ENCODE assay signal across 8 mouse cellular contexts in the genomic region with DNA sequence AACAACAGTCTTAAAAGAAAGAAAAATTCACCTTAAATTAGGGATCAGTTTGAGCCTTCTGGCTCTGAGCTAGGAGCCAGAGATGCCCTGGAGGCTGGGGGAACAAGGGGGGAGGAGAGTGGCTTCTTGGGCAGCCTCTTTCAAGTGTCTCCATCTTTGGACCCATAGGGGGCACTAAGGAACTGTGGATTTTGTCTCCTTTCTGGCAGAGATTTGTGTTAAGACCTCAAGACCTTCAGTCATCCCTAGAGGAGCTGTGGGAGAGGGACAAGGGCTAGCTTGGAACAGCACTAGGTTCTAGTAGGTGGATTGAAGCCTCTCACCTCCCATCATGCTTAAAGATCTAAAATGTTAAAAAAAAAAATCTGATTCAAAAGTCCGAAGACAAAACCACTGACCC.
DNase-seq lines count a peak whose midpoint lies in the region; ATAC-seq and TF ChIP-seq lines count a peak whose summit lies in the region.

No protein-coding gene starts in this region.

- H3K4me1 ChIP-seq in ES-E14 (ENCODE audit: control insufficient read depth in 2 of 2, insufficient read depth in 2 of 2, low read length in 2 of 2, poor library complexity in 1 of 2) = peaks cover 0 to 11% of the 10 kb centered on the region in 2 experiments; a peak in 2 of 4 replicates
- H3K4me1 ChIP-seq in kidney, adult 2 months (ENCODE audit: control insufficient read depth, insufficient read depth, low read length) = no peaks in the 10 kb centered on the region
- H3K4me1 ChIP-seq in liver, embryonic 12.5 days = 0 out of 2 replicates have a peak, but pooled peaks cover 16% of the 10 kb centered on the region
- peaks cover 17% of the 10 kb centered on the region for H3K4me1 ChIP-seq in neural tube, embryonic 14.5 days (ENCODE audit: control insufficient read depth, insufficient read depth, low read length)

- no peak for TF ChIP-seq POLR2A in kidney, adult 2 months (IDR thresholded peaks at IDR 0.05; ENCODE audit: low read depth, low read length)

- no peaks in the 10 kb centered on the region for H3K36me3 ChIP-seq in ES-E14 (ENCODE audit: control insufficient read depth, insufficient read depth, low read length, poor library complexity, severe bottlenecking)
- H3K36me3 ChIP-seq in kidney, adult 2 months (ENCODE audit: control insufficient read depth, insufficient read depth, low read length) = no peaks in the 10 kb centered on the region
- H3K36me3 ChIP-seq in liver, embryonic 12.5 days = no peaks in the 10 kb centered on the region
- H3K36me3 ChIP-seq in neural tube, embryonic 14.5 days (ENCODE audit: control insufficient read depth, insufficient read depth, low read length) = no peaks in the 10 kb centered on the region

- no peaks in the 10 kb centered on the region for H3K9me3 ChIP-seq in ES-E14 (ENCODE audit: control insufficient read depth, insufficient read depth, low read depth, low read length)
- no peaks in the 10 kb centered on the region for H3K9me3 ChIP-seq in liver, embryonic 12.5 days (replicated peaks)
- no peaks in the 10 kb centered on the region for H3K9me3 ChIP-seq in neural tube, embryonic 14.5 days (ENCODE audit: control insufficient read depth, low read length)

- no peaks in the 10 kb centered on the region for H3K27me3 ChIP-seq in kidney, adult 2 months (replicated peaks; ENCODE audit: control insufficient read depth, insufficient read depth, low read length)
- peaks cover 86% of the 10 kb centered on the region for H3K27me3 ChIP-seq in liver, embryonic 12.5 days (replicated peaks)
- H3K27me3 ChIP-seq in neural tube, embryonic 14.5 days (ENCODE audit: control insufficient read depth, insufficient read depth, low read length) = peaks cover 37% of the 10 kb centered on the region

- no peak for ATAC-seq in liver, embryonic 12.5 days
- ATAC-seq in neural tube, embryonic 14.5 days (ENCODE audit: low read depth) = peak; percentile 68

- in situ Hi-C loops in ES-E14 (cut with MboI; ENCODE audit: low sequenced_read_pairs in 2 of 2, unreplicated experiment in 2 of 2) = no loop called here

- H3K27ac ChIP-seq in ES-E14 (ENCODE audit: insufficient read depth, low read depth, low read length, poor library complexity, severe bottlenecking) = no peak overlapping the region
- no peak overlapping the region for H3K27ac ChIP-seq in kidney, adult 2 months (ENCODE audit: insufficient read depth, low read depth, low read length)
- 0 out of 2 replicates have a peak overlapping the region, but pooled peaks have one; percentile 22 for H3K27ac ChIP-seq in liver, embryonic 12.5 days
- H3K27ac ChIP-seq in neural tube, embryonic 14.5 days (ENCODE audit: low read depth, low read length) = no peak overlapping the region

- H3K4me2 ChIP-seq in liver, embryonic 12.5 days = no peak overlapping the region
- H3K4me2 ChIP-seq in neural tube, embryonic 14.5 days (ENCODE audit: low read depth, low read length) = 0 out of 2 replicates have a peak overlapping the region, but pooled peaks have one; percentile 24

- peak; percentile 58 for TF ChIP-seq CTCF in kidney, adult 2 months (conservative IDR thresholded peaks at IDR 0.05; ENCODE audit: insufficient read depth, insufficient read length, low read depth, low read length)

- 17% methylated on average over 1 of the region's 1 CpGs for WGBS in kidney, adult 2 months
- WGBS in liver, embryonic 12.5 days (ENCODE audit: insufficient replicate concordance) = 21% methylated on average over 1 of the region's 1 CpGs
- WGBS in neural tube, embryonic 14.5 days = 15% methylated on average over 1 of the region's 1 CpGs

- H3K9ac ChIP-seq in ES-E14 (ENCODE audit: insufficient read depth, low read depth, low read length, poor library complexity, severe bottlenecking) = no peak overlapping the region
- H3K9ac ChIP-seq in liver, embryonic 12.5 days = no peak overlapping the region
- no peak overlapping the region for H3K9ac ChIP-seq in neural tube, embryonic 14.5 days (replicated peaks; ENCODE audit: low read depth, low read length)

- DNase-seq in 3T3-L1 (ENCODE audit: low read depth, low spot score) (peak; percentile 98), ES-E14 (ENCODE audit: low read depth, low spot score) (peak; percentile 47)
- peak; percentile 92 for DNase-seq in embryo, embryonic 10.5 days (ENCODE audit: low spot score)
- DNase-seq in heart, adult 8-10 months (ENCODE audit: low spot score) = peak; percentile 79
- DNase-seq in kidney, adult 2 months = peak; percentile 86
- DNase-seq in spleen, adult 12 weeks (ENCODE audit: low spot score) = no peak

- H3K4me3 ChIP-seq in ES-E14 (ENCODE audit: insufficient read depth in 1 of 2, low read depth in 1 of 2, low read length in 2 of 2, poor library complexity in 1 of 2, severe bottlenecking in 1 of 2) = no peak overlapping the region
- H3K4me3 ChIP-seq in kidney, adult 2 months (ENCODE audit: insufficient read depth, low read depth, low read length) = no peak overlapping the region
- no peak overlapping the region for H3K4me3 ChIP-seq in liver, embryonic 12.5 days
- no peak overlapping the region for H3K4me3 ChIP-seq in neural tube, embryonic 14.5 days (ENCODE audit: low read depth, low read length)

TF ChIP-seq in ES-E14, 5 proteins besides CTCF, POLR2A, EP300 and RAD21:
- TF ChIP-seq ZC3H11A (IDR thresholded peaks at IDR 0.05; ENCODE audit: borderline replicate concordance, low read depth, low read length) (peak; percentile 51; the same call in 1 of the 2 replicates), HCFC1 (IDR thresholded peaks at IDR 0.05; ENCODE audit: borderline replicate concordance, insufficient read depth, low read length) (no peak)
TF ChIP-seq in ES-E14: peak in this region for 1.
